Mouse (Mus musculus) gastrocnemius, adult 18-20 months (tissue): Measurements from ENCODE around the gene Fgd5. TPM values are rescaled to one million over a fixed set of nuclear protein-coding genes. Genes with fewer than 3 reads are reported as not detected.
"Not testable (repeated sequence)": the region's sequence is repeated elsewhere in the genome, so short reads cannot be mapped to it uniquely, and the experiment has no call there.

Experiments used
- DNase-seq: peaks from one replicate; pipeline ENCODE4 v3.0.0; 2021; ENCODE audit warnings: low spot score
- long read RNA-seq, 2 experiments: library from polyadenylated mRNA; stranded (forward); transcript quantifications; one replicate each; pipeline ENCODE4 v2.0.0; 2021
- total RNA-seq, 2 experiments: library from RNA; stranded (reverse); gene quantifications; 2 replicates each; pipeline ENCODE4 v1.2.3; 2021

The Fgd5 gene
- 10 to 100 TPM in 1 of 2 experiments, 1 to 10 TPM in 1; 7.7 to 10.6 TPM for total RNA-seq
- long read RNA-seq, experiment 1, full-length matches to known transcripts: 6 of 10 reads
- long read RNA-seq, experiment 1, partial matches to known transcripts: 1 of 10 reads
- long read RNA-seq, experiment 1, other reads (novel, unspliced or antisense): 3 of 10 reads
- long read RNA-seq, experiment 2, full-length matches to known transcripts: 7 of 10 reads
- long read RNA-seq, experiment 2, partial matches to known transcripts: 2 of 10 reads
- long read RNA-seq, experiment 2, other reads (novel, unspliced or antisense): 1 of 10 reads

GRCm38 (mm10) chr6:91978371-91979300 is at the start of gene Fgd5:
Gene Fgd5, plus strand, starts transcription at chr6:91978878.
- no peak for DNase-seq

GRCm38 (mm10) chr6:91931231-91931630 is 47.4 kb upstream of the Fgd5 start:
- no peak for DNase-seq

DNA sequence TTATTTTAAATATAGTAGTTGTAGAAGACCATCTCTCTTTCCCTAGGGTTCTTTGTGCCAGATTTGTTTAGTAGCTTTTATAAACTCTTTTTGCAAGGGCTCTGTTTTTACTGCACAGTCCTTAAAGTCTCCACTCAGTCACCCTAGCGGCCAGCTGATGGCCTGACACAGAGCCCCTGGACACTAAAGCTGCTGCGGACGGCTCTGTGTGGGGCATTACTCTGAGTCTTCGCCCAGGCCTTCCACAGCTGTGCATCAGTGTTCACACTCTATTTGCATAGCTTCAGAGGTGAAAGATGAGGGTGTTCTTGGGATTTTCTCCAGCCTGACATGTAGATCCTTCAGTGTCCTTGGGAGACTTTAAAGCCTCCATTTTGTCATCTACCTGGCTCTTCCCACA is 40.2 kb upstream of the Fgd5 start:
- no peak for DNase-seq

DNA sequence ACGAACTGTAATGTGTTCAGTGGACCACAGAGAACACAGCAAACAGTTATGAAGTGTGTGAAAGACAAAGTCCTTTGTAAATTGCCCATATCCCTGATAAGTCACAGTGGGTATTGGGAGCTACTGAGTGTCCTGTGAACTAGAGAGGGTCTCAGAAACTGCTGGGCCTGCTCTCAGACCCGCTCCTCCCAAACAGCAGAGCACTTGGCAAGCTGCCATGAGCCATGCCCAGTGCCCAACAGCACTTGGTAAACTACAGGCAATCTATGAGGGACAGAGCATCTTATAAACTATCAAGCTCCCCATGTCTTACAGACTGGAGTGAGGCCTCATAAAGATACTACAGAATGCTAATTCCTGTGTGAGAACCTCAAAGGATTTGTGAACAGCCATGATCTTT is 30.3 kb upstream of the Fgd5 start:
- DNase-seq: no peak

DNA sequence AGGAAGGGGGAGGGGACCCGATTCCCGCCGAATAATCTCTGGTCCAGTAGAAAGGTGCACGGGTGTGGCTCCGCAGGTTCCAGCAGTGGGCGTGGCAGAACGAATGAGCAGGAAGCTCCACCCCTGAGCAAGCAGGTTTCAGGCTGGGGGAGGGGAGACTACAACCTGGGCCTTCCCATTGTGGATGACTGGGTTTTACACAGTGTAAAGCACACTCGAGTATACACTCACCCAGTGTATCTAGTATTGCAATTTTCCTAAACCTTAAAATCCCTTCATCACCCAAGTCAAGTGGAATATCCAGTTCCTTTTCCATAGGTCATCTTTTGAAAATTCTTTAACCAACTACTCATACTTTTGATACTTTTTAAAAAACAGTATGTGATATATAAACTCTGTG is 20.7 kb upstream of the Fgd5 start:
- not testable (repeated sequence) for DNase-seq

- peak; percentile 8 for DNase-seq
Observed at GRCm38 (mm10) chr6:91960028-91960811, 18.5 kb upstream of the Fgd5 start.

DNA sequence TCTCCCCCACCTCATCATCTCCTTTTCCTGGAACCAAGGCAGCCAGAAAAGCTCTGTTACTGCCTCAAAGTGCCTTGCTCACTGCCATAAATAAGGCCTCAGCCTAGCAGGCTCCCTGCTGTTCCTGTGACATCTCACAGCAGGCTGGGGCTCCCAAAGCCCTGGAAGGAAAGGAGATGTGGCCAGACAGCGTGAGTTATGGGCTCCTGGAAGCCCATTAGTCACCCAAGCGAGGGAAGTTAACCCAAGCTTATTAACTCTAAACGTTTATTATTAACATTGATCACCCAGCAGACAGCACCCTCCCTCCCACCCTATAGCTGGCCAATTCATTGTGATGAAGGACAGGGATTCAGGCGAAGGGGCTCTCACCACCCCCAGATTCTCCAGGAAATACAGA is 15.2 kb upstream of the Fgd5 start:
- DNase-seq: no peak

GRCm38 (mm10) chr6:91965060-91965459 is 13.6 kb upstream of the Fgd5 start:
- DNase-seq: no peak

DNA sequence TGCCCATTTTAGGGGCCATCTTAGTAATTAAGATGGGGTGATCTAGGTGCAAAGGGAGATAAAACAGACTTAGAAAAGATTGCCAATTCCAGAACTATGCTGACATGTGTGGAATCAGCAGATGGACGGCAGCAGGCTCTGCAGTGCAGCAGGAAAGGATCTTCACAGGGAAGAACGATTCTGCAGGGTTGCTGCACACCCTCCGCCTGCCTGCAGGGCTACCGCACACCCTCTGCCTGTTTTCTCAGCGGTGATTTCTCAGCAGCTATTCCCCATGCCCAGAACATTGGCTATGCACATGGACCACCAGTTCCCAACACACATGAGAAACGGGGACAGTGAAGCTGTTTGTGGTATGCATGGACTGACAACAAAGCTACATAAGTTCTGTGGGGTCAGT is 12.7 kb upstream of the Fgd5 start:
- DNase-seq: no peak

GRCm38 (mm10) chr6:91972201-91972646 is 6.5 kb upstream of the Fgd5 start:
- peak; percentile 46 for DNase-seq

- no peak for DNase-seq
Observed at GRCm38 (mm10) chr6:91973972-91974371, 4.7 kb upstream of the Fgd5 start.

GRCm38 (mm10) chr6:91979301-91979996 is 771 bp downstream of the Fgd5 start:
- no peak for DNase-seq

DNA sequence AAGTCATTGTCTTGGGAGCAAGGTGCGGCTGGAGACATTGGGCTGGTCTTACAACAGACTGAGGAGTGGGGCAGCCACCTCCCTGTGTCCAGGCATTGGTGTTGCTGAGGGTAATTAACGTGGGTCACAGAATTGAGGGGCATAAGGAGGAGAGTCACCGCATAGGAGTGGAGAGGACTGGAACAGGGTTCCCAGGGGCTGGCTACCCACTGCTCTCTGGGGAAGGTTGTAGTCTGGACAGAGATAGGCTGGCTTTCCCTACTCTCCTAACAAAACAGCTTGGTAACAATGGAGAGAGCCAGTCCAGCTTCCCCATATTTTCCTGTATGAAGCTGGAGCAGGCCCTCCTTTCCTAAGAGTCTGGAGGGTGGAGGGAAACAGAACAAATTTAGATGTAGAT is 1.3 kb downstream of the Fgd5 start:
- no peak for DNase-seq

GRCm38 (mm10) chr6:91990101-91990500 is 11.4 kb downstream of the Fgd5 start:
- DNase-seq: no peak

DNA sequence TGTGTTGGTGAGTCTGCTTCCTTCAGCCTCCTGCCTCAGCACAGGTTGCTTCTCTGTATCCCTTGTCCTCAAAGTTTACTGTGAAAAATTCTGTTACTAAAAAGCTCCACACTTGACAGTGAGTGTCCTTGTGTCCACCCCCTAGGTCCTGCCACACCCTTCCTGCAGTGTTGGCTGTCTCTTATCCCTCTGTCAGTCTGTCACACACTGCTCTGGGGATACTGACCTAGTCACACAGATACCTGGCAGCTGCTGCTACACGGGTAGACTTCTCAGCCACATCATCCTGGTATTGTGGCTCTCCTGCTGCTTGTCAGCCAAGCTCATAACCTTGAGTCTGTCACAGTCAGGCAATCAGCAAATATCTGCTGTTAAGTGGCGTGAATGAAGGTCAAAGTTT is 14.1 kb downstream of the Fgd5 start:
- no peak for DNase-seq

DNA sequence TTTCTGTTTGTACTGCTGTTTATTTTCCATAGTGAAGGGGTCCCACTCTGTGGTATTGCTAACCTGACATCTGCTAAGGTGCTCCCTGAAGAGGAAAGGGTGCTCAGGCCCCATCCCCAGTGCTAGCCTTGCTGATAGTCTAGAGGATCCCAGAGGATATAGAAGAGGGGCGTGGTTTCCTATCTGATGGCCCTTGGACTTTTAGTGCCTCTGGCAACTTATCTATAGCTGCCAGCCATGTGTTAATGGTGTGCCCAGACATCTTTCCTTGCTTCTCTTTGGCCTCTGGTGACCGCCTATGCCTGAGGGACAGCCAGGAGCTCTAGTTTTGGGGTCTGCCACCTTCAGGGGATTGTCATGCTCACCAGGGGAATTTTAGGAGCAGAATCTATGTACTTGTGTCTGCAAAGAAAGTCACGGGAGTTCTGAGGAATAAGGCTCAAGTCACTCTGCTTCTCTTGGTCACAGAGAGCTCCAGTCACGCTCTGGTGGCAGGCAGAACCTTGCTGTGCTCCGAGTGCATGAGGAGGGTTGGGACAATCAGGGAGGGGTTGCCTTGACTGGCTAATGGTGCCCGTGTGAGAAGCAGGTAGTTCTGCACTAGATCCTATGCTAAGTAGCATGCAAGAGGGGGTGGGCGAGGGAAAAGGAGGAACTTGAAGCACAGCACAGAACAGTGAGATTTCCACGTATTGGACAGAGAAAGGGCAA is 15.3 kb downstream of the Fgd5 start:
- DNase-seq: no peak

- DNase-seq: no peak
Observed at GRCm38 (mm10) chr6:91996072-91996471, 17.4 kb downstream of the Fgd5 start.

- DNase-seq: peak; percentile 23
Observed at GRCm38 (mm10) chr6:92002558-92003285, 24.0 kb downstream of the Fgd5 start.

GRCm38 (mm10) chr6:92003646-92004045 is 25.0 kb downstream of the Fgd5 start:
- no peak for DNase-seq
